Mouse (Mus musculus): ENCODE measurements around the gene Tmf1. TPM values are rescaled to one million over a fixed set of nuclear protein-coding genes. Genes with fewer than 3 reads are reported as not detected.

Gene Tmf1
- total and polyA plus RNA-seq, 3 experiments, result 13.5 to 19.2 TPM; not detected in 1

- Histone ChIP-seq H3K4me1 (ENCODE audit: control insufficient read depth in 1 of 2, insufficient read depth in 2 of 2, low read length in 2 of 2) (peaks cover 20 to 22% of the 10 kb centered on the region in 2 experiments), H3K9ac (ENCODE audit: control insufficient read depth, low read depth, low read length, poor library complexity, severe bottlenecking) (no peak overlapping the region), H3K9me3 (replicated peaks; ENCODE audit: insufficient read depth, low read length) (no peaks in the 10 kb centered on the region), H3K4me3 (ENCODE audit: control insufficient read depth in 1 of 2, insufficient read depth in 1 of 2, low read depth in 2 of 2, low read length in 2 of 2) (no peak overlapping the region), H3K27ac (ENCODE audit: control insufficient read depth, low read depth, low read length) (no peak overlapping the region), H3K36me3 (ENCODE audit: control insufficient read depth in 1 of 2, insufficient read depth in 2 of 2, low read length in 2 of 2) (peaks cover 0 to 41% of the 10 kb centered on the region in 2 experiments; a peak in 2 of 4 replicates), H3K79me2 (ENCODE audit: control insufficient read depth, insufficient read depth, low read length, poor library complexity) (peaks cover 33% of the 10 kb centered on the region), H3K27me3 (ENCODE audit: control insufficient read depth in 1 of 2, insufficient read depth in 2 of 2, low read length in 2 of 2) (no peaks in the 10 kb centered on the region)
- no peak for DNase-seq (ENCODE audit: low read depth, low spot score)
- no peak for TF ChIP-seq ELF1 (IDR thresholded peaks at IDR 0.05; ENCODE audit: low read depth, low read length)
- no peak for TF ChIP-seq JUND (IDR thresholded peaks at IDR 0.05; ENCODE audit: low read depth, low read length)
- no peak for TF ChIP-seq TAL1 (IDR thresholded peaks at IDR 0.05; ENCODE audit: low read length)
- no peak for TF ChIP-seq MAFK (IDR thresholded peaks at IDR 0.05; ENCODE audit: borderline replicate concordance, low read depth, low read length)
- TF ChIP-seq CTCF (IDR thresholded peaks at IDR 0.05 in 2 of 3, conservative IDR thresholded peaks at IDR 0.05 in 1 of 3; ENCODE audit: control insufficient read depth in 1 of 3, insufficient read depth in 1 of 3, low read depth in 2 of 3, low read length in 3 of 3, poor library complexity in 1 of 3, severe bottlenecking in 1 of 3), result no peak
- TF ChIP-seq ZC3H11A (IDR thresholded peaks at IDR 0.05; ENCODE audit: low read depth, low read length), result no peak
- TF ChIP-seq SIN3A (IDR thresholded peaks at IDR 0.05; ENCODE audit: low read length), result no peak
- TF ChIP-seq MYC (IDR thresholded peaks at IDR 0.05; ENCODE audit: low read depth, low read length), result no peak
- no peak for TF ChIP-seq POLR2AphosphoS5 (IDR thresholded peaks at IDR 0.05; ENCODE audit: borderline replicate concordance, low read depth, low read length)
- TF ChIP-seq POLR2AphosphoS2 (IDR thresholded peaks at IDR 0.05; ENCODE audit: low read length), result no peak
- no peak for TF ChIP-seq ETS1 (IDR thresholded peaks at IDR 0.05; ENCODE audit: low read depth, low read length)
- no peak for TF ChIP-seq KAT2A (conservative IDR thresholded peaks at IDR 0.05; ENCODE audit: low read depth, low read length)
- TF ChIP-seq ZMIZ1 (IDR thresholded peaks at IDR 0.05; ENCODE audit: low read depth, low read length), result no peak
- no peak for TF ChIP-seq BHLHE40 (IDR thresholded peaks at IDR 0.05; ENCODE audit: borderline replicate concordance, low read depth, low read length)
- no peak for TF ChIP-seq CHD1 (IDR thresholded peaks at IDR 0.05; ENCODE audit: low read depth, low read length)
- TF ChIP-seq TCF12 (IDR thresholded peaks at IDR 0.05; ENCODE audit: low read depth, low read length), result no peak
These were observed 29.5 kb upstream of the Tmf1 start for GRCm38 (mm10) chr6:97208406-97208805.

- TF ChIP-seq UBTF (IDR thresholded peaks at IDR 0.05; ENCODE audit: borderline replicate concordance, insufficient read depth, low read depth, low read length), result no peak
- TF ChIP-seq MYC (IDR thresholded peaks at IDR 0.05; ENCODE audit: low read depth, low read length), result 0 out of 2 replicates have a peak, but pooled peaks have one; percentile 20
- 0 out of 2 replicates have a peak, but pooled peaks have one; percentile 33 for TF ChIP-seq RCOR1 (IDR thresholded peaks at IDR 0.05; ENCODE audit: low read depth, low read length)
- TF ChIP-seq EP300 (IDR thresholded peaks at IDR 0.05; ENCODE audit: low read depth in 1 of 2, low read length in 2 of 2), result peak; percentile 24 to 50; a peak in 2 of 4 replicates
- TF ChIP-seq ZC3H11A (IDR thresholded peaks at IDR 0.05; ENCODE audit: low read depth, low read length), result no peak
- no peak for TF ChIP-seq TAL1 (IDR thresholded peaks at IDR 0.05; ENCODE audit: low read length)
- TF ChIP-seq ZMIZ1 (IDR thresholded peaks at IDR 0.05; ENCODE audit: low read depth, low read length), result no peak
- TF ChIP-seq SIN3A (IDR thresholded peaks at IDR 0.05; ENCODE audit: low read length), result peak; percentile 87
- no peak for TF ChIP-seq NELFE (IDR thresholded peaks at IDR 0.05; ENCODE audit: low read depth, low read length)
- no peak for TF ChIP-seq MYB (IDR thresholded peaks at IDR 0.05; ENCODE audit: low read depth, low read length)
- peak; percentile 99 for TF ChIP-seq ETS1 (IDR thresholded peaks at IDR 0.05; ENCODE audit: low read depth, low read length)
- TF ChIP-seq MAFK (IDR thresholded peaks at IDR 0.05; ENCODE audit: borderline replicate concordance, low read depth, low read length), result 0 out of 2 replicates have a peak, but pooled peaks have one; percentile 27
- peak; percentile 89 for TF ChIP-seq GATA1 (IDR thresholded peaks at IDR 0.05; ENCODE audit: low read depth, low read length)
- TF ChIP-seq JUND (IDR thresholded peaks at IDR 0.05; ENCODE audit: low read depth, low read length), result 0 out of 2 replicates have a peak, but pooled peaks have one; percentile 13
- no peak for TF ChIP-seq TBP (IDR thresholded peaks at IDR 0.05; ENCODE audit: low read depth, low read length)
- peak; percentile 89 for TF ChIP-seq GABPA (IDR thresholded peaks at IDR 0.05; ENCODE audit: low read depth, low read length)
- peak; percentile 66 for TF ChIP-seq MXI1 (IDR thresholded peaks at IDR 0.05; ENCODE audit: low read depth, low read length)
- no peak for TF ChIP-seq SMC3 (IDR thresholded peaks at IDR 0.05; ENCODE audit: low read depth, low read length)
- no peak for TF ChIP-seq CTCF (IDR thresholded peaks at IDR 0.05 in 2 of 3, conservative IDR thresholded peaks at IDR 0.05 in 1 of 3; ENCODE audit: control insufficient read depth in 1 of 3, insufficient read depth in 1 of 3, low read depth in 2 of 3, low read length in 3 of 3, poor library complexity in 1 of 3, severe bottlenecking in 1 of 3)
- no peak for TF ChIP-seq POLR2AphosphoS5 (IDR thresholded peaks at IDR 0.05; ENCODE audit: borderline replicate concordance, low read depth, low read length)
- TF ChIP-seq ZNF384 (IDR thresholded peaks at IDR 0.05; ENCODE audit: low read depth, low read length), result no peak
- Histone ChIP-seq H3K27ac (ENCODE audit: control insufficient read depth, low read depth, low read length) (no peak overlapping the region), H3K79me2 (ENCODE audit: control insufficient read depth, insufficient read depth, low read length, poor library complexity) (peaks cover 33% of the 10 kb centered on the region), H3K27me3 (ENCODE audit: control insufficient read depth in 1 of 2, insufficient read depth in 2 of 2, low read length in 2 of 2) (no peaks in the 10 kb centered on the region), H3K4me1 (ENCODE audit: control insufficient read depth in 1 of 2, insufficient read depth in 2 of 2, low read length in 2 of 2) (peaks cover 23 to 30% of the 10 kb centered on the region in 2 experiments), H3K9ac (ENCODE audit: control insufficient read depth, low read depth, low read length, poor library complexity, severe bottlenecking) (no peak overlapping the region; the same call in 1 of the 2 replicates), H3K9me3 (replicated peaks; ENCODE audit: insufficient read depth, low read length) (no peaks in the 10 kb centered on the region), H3K4me3 (ENCODE audit: control insufficient read depth in 1 of 2, insufficient read depth in 1 of 2, low read depth in 2 of 2, low read length in 2 of 2) (no peak overlapping the region), H3K36me3 (ENCODE audit: control insufficient read depth in 1 of 2, insufficient read depth in 2 of 2, low read length in 2 of 2) (peaks cover 0 to 36% of the 10 kb centered on the region in 2 experiments; a peak in 2 of 4 replicates)
- peak; percentile 70 for DNase-seq (ENCODE audit: low read depth, low spot score)
These were observed 28.2 kb upstream of the Tmf1 start for GRCm38 (mm10) chr6:97207085-97207484.

Measured in MEL (cell line).